Mouse (Mus musculus) CD4-positive, CD25-positive, alpha-beta regulatory T cell (primary cell): ENCODE data around the gene Cep128. TPM values are rescaled to one million over a fixed set of nuclear protein-coding genes. Genes with fewer than 3 reads are reported as not detected.

Experiments used
- polyA plus RNA-seq: library from polyadenylated mRNA; unstranded; fragments of 100-300 nt; shearing (Covaris generic); gene quantifications from one replicate; pipeline ENCODE4 v1.2.1, GENCODE M21; 2017

Cep128 gene
- polyA plus RNA-seq, result 8.5 TPM

GRCm38 (mm10) chr12:91384281-91385017 lies at the start of gene Cep128, which contains the start of gene Tshr:
Gene Cep128, minus strand, starts transcription at chr12:91384409.
Gene Tshr, plus strand, starts transcription at chr12:91384563.

Other genes starting within 250 kb of the Cep128 start
- not detected for gene Tshr, start 154 bp upstream of the Cep128 start, polyA plus RNA-seq
- 31.1 TPM for gene Gtf2a1, start 206.1 kb upstream of the Cep128 start, polyA plus RNA-seq